Mouse (Mus musculus): Measurements from ENCODE around the gene Mia2.

DNA sequence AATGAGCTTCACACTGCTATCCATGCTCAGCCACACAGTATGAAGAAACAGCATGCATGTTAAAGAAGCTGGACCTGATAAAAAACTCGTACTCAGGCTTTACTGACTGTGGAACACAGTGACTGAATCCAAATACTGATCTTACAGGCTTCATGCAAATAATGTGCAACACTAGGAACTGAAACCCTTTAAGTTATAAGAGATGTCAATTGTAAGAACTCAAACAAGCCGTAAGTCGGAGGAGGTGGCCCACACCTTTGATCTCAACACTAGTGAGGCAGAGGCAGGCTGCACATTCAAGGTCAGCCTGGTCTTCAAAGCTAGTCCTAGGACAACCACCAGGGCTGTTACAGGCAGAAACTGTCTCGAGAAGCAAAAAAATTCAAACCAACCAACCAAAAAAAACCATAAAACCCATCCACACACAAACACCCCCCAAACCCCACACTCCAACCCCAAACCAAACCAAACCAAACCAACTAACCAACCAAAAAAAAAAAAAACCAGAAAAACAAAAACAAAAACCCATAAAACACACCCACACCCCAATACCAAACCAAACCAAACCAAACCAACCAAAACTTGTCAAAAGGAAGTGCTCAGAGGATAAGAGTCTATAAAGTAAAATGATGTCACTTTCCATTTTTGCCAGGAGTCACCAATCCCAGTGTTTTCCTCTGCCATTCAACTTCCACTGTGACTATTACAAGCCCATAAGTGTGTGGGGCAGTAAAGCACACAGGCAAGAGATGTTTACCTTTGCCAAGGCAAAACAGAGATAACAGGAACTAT is 110.8 kb downstream of the Mia2 start:
- TF ChIP-seq POLR2A (IDR thresholded peaks at IDR 0.05; ENCODE audit: extremely low read depth, insufficient read depth, low read length) (no peak), CTCF (IDR thresholded peaks at IDR 0.05; ENCODE audit: low read depth, low read length) (no peak)
